Mouse (Mus musculus): ENCODE results near the gene Acbd4. TPM values are rescaled to one million over a fixed set of nuclear protein-coding genes. Genes with fewer than 3 reads are reported as not detected.

The Acbd4 gene
- total RNA-seq, 2 experiments from 2014 or later: 25.9 to 29.2 TPM

DNA sequence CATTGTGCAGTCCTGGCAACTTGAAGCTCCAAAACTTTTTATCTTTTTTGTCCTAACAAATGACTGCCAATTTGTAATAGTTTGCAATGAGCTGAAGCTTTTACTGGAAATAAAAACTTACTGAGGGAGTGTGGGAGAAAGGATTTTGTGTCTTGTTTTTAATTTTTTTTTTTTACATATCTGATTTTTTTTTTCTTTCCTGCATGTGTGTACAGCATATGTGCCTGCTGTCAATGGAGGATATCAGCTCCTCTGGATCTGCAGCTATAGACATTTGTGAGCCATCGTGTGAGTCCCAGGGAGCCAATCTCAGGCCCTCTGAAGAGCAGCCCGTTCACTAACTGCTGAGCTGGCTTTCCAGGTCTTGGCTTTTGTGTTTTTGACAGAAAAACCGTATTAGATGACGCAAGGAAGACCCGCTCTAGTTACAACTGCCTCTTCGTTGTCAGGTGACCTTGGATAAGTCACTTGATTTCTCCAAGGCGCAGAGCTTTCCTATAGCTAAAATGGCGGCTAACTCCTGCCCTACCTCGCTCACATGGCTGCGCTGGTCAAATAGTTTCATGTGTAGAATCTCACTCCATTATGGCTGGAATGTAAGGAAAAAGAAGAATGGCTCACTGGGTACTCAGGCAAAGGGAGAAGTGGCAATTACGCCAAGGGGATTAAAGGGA is 12.9 kb downstream of the Acbd4 start:
- no peak for DNase-seq

DNA sequence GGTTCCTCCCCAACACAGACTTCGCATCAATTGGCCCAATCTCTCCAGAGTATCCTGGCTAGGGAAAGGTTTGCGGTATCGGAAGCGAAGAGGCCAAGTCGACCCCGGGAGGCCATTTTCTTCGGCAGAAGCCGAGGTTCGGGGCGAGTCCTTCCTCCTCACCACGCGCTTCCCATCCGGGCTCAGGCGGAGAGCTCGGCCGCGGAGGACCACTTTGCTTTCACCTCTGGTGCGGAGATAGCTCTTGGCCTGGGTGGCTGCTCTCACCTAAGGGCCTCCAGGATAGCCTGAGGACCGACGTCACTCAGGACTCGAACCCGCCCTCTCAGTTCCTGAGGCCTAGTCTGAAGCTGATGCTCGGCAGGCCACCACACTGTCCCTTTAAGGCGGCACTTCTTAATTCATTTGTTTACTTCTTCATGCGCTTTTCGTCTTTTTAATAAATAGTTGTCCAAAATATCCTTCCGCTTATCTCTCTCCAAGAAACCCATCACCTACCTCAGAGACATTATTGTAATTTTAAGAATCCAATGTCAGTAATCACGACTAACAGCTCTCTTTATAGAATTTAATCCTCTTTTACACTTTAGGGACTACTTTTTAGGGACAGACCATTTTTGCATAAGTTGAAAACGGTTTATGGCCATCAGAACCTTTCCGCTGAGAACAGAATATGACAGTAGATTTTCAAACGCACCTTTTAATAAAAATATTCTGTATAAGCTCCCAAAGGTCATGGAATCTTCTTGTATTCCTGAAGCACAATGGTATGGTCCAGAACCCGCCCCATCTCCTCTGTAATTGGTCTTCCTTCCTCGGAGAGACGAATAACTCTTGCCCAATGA is 13.9 kb downstream of the Acbd4 start:
- peak; percentile 81 for DNase-seq

DNA sequence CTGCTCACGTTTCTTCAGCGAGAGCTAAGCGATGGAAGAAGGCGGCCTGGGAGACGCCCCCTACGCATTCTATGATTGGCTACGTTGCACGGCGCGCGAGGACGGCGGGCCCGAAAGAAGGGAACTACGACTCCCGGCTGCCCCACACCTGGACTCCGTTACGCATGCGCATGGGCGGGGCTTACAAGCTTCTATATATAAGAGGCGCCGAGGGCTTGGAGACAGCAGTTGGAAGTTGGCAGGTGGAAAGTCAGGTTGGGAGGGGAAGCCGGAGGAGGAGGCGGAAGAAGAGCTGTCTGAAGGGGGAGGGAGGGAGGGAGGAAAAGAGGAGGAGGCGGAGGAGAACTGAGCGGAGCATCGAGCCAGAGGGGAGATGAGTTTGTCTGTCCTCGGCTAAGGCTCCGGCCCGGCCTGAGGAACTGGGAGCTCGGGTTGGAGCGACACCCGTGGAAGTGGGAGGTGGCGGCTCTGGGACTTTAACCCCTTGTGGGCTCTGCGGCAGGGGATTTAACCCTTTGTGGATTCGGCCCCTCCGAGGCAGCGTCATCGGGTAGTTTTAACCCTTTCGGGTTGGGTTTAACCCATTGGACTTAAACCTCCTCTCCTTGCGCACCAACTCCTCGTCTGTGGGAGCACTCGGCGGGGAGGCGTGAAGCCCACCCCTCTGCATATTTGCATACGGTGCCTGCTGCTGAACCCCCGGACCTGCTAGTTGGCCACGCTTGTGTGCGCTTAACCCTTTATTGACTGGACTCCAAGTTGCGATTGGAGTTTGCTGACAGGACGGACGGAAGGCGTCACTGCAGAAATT is 14.7 kb downstream of the Acbd4 start, which contains the start of gene Hexim1:
Gene Hexim1 (plus strand): TSS at position 224 of the 811 bp plus-strand sequence.
- DNase-seq: peak; percentile 100

DNA sequence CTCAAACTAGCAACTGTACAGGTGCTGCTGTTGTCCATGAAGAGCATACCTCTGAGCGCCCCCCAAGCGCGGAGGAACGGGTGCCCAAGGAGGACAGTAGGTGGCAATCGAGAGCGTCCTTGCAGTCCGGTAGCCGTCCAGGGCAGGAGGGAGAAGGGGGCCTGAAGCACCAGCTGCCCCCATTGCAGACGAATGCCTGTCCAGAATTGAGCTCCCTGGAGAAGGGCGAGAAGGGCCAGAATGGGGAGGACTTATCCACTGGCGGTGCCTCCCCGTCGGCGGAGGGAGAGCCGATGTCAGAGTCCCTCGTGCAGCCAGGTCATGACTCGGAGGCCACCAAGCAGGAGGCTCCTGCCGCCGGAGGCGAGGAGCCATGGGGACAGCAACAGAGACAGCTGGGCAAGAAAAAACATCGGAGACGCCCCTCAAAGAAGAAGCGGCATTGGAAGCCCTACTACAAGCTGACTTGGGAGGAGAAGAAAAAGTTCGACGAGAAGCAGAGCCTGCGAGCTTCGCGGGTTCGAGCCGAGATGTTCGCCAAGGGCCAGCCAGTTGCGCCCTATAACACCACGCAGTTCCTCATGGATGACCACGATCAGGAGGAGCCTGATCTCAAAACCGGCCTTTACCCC is 15.6 kb downstream of the Acbd4 start:
- DNase-seq: peak; percentile 86

DNA sequence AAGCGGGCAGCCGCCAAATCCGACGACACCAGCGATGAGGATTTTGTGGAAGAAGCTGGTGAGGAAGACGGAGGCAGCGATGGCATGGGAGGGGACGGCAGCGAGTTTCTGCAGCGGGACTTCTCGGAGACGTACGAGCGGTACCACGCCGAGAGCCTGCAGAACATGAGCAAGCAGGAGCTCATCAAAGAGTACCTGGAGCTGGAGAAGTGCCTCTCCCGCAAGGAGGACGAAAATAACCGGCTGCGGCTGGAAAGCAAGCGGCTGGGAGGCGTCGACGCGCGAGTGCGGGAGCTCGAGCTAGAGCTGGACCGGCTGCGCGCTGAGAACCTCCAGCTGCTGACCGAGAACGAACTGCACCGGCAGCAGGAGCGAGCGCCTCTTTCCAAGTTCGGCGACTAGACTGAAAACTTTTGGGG is 16.1 kb downstream of the Acbd4 start:
- DNase-seq: peak; percentile 67

DNA sequence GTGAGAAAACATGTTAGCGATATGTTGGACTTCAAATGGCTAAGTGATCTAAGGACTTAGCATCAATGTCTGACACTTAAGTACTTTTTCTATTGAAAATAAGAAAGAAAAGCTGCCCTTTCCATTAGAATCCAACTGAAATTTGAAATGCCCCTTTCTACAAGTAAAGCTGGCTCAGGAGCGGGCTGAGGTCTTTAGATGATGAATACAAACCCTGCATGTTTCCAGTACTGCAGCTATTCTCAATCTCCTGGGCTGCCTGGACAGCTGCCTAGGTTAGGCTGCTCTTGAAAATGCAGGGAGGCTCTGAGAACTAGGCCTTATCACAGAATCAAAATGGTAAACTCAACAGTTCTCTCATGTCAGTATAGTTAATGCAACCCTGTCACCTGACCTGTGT is 17.4 kb downstream of the Acbd4 start:
- no peak for DNase-seq

DNA sequence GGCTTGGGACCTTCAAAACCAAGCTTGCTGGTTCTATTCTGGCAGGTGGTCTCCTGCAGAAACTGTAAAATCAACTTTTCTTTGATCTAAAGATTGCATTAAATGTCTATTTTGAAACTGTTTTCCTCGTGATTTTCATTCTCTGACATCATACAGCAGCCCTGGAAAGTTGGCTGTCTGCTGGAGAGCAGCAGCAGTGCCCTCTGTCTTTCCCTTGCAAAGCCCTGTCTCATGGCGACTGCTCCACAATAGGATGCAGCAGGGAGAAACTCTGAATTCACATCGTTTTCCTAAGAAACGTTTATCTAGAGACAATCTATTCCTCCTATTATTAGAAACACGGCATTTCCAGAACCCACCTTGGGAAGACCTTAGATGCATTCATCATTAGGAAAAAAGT is 18.1 kb downstream of the Acbd4 start:
- DNase-seq: peak; percentile 31

DNA sequence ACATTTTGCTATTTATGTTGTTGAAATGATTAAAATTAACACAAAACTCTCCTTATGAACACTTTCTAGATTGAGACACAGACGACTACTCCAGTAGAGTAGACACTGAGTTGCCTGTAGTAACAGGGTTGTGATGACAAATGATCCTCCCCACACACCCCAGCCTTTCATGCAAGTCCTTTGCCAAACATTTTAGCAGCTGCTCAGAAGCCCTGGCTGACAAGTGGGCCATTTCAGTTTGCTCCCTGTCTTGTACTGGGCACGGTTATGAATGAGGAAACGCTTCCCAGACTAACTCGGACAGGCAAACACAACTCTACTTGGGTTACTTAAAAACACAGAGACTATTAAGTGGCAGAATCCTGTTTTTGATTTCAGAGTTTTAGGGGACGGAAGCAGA is 18.8 kb downstream of the Acbd4 start:
- peak; percentile 35 for DNase-seq

DNA sequence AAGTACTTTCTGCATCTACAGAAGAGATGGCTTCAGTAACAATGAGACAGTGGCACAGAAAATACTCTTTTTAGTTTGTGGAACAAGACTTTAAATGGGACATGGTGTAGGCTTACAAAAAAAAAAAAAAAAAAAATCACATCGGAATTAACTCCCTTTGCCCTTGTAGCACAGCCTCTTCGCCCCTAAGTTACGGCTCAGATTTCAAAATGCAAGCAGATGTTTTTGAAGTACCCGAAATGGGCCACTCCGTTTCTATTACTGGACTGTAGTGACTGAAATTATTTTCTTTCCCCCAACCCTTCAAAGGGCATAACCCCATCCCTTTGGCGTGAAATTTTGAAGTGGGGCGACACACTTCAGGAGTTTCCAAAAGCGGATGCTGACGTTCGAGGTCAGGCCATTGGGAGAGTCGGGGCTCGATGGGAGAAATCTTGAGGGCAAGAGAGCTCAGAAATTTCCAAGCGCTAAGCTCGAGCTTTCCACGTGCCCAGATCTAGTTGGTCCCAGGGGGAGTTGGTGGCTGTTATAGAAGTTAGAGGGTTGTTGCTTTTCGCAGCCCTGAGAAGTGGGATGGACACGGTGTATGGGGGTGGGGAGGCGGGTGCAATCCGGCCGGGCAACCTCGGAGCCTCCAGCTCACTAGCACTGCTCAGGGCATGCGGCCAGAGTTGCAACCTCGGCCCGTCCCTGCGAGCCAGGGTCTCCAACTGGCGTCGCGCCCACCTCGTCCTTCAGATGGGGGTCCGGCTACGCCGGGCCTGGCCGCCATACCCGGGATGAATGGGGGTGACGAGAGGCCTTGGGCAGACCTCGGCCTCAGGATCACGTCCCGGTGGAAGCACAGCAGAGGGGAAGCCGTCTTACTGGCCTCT is 30.5 kb downstream of the Acbd4 start, which contains the start of gene Hexim2:
Gene Hexim2 (plus strand): TSS at position 729 of the 875 bp plus-strand sequence.
- peak; percentile 75 for DNase-seq

DNA sequence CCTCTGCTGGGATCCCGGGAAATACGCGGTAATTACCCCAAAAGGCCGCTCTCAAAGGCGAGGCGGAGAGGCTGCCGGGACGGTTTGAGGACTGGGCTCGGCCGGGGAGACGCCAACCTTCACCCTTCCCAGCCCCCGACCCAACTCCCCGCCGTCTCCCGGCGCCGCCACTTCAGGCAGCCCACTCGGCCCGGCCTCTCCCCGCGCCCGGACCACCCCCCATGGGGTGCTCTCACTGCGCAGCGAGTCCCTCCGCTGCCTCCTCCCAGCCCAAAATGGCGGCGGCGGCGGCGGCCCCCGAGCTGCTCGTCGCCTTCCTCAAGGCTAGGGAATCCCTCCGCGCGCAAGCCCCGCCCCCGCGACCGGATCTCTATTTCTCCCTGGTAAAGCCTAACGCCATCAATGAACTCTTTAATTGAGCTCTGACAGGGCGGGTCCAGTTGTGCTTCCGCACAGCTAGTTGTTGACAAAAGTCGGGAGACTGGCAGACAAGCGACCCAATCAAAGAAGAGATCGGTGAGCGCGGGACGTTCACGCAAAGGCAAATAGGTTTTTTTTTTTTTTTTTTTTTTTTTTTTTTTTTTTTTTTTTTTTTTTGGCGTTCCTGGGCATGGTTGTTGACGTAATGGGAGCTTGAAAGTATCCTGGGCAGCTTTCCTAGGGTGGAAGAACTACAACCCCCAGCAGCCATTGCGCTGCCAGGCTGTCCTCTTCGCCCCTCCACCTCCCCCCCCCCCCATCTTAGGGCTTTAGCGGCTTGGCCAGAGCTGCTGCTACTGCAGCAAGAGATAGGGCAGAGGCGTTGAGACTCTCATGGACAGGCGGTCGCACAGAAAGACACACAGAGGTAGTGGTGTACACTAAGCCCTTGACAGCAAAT is 31.3 kb downstream of the Acbd4 start:
- DNase-seq: peak; percentile 100

DNA sequence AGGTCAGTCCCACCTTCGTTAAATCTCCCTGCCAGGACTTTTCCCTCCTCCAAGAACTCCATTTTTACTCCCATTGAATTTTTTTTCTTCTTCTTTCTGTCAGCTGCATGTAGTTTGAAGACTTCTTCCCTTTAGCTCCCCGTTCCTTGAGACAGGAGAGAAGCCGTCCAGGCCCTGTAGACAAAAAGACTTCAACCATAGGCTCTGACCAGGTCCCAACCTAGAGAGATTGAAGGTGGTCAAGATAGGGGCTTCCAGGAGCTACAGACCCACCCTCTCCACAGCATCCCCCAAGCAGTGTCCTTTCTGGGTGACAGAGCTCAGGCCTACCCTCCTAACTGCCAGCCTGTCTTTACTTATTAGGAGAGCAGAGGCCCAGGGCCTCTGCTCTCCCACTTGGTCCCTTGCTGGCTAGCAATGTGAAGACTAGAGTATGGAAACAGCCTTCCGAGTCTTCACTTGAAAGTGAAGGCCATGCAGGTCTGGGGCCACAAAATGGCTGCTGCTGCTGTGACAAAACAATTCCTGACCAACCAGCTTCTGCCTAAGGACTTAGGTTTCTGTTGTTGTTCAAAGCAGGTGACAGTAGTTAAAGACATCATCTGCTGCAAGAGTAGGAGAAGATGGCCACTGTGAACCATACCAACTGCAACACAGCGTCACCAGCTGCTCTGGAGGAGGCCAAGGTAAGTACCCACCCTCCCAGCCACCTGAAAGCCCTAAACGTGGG is 32.1 kb downstream of the Acbd4 start:
- DNase-seq: no peak

DNA sequence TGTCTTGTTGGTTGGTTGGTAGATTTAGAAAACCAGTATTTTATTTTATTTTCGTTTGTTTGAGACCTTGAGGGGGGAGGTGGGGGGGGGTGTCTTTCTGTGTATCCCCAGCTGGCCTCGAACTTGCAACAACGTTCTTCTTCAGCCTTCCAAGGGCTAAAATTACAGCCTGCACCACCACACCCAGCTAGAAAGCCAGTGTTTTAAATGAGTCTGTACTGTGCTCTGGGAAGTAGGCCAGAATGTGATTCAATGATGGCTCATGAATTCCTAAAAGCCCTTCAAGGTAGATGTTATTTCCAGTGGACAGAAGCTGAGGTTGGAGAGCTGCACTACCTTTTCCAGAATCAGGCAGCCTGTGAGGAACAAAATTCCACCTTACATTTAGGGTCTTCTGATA is 32.7 kb downstream of the Acbd4 start:
- DNase-seq: no peak

DNA sequence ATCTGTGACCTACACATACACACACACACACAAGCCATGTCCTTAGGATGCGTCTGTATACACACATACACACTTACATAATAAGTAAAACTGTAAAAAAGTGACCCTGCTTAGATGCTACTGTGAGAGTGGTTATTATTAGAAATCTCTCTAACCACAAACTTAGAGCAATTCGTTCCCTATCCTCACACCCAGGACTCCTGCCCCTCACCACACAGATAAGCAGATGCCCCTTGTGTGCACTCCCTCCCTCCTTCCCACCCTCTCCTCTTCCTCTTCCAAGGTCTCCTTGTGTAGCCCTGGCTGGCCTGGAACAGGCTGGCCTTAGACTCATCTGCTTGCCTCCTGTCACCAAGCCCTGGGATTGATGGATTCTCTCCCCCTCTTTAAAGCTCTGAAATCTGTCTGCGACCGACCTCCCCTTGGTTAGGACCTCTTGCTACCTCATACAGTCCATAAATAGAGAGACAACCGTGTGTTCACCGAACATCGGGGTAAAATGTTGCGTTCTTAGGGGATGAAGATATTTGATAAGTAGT is 34.6 kb downstream of the Acbd4 start:
- DNase-seq: no peak

DNA sequence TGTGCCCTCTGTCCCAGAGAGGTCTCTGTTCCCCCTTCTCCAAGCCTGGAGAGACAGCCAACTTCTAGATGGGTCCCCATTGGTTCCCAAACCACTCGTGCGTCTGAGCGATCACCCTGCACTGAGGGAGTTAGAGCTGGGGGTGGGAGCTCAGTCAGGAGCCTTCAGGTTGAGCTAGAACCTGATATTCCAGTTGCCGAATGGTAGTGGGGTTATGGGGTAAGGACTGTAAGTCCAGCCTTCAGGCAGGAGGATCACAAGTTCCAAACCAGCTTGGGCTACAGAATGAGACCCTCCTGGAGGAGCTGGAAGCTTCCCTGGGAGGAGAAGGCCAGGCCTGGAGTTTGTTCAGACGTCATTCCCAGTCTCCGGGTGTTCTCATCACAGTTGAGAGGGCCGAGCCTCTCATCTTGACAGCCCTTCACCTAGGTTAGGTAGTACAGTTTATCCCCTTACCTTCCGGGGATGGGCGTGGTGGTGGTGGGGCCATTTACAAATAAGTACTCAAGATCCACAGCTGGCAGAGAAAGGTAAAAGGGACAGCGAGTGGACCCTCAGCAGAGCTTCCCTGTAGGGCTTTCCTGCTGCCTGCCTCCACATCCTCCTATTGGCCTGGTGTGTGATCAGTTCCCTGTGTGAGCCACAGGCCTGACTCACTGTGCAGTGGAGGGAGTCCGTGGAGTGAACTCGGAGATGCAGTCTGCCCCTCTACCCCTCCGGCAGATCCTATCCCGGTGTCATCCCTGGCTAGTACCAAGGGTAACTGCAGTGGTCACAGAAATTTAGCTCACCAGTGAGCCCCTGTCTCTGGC is 38.7 kb downstream of the Acbd4 start:
- DNase-seq: no peak

DNA sequence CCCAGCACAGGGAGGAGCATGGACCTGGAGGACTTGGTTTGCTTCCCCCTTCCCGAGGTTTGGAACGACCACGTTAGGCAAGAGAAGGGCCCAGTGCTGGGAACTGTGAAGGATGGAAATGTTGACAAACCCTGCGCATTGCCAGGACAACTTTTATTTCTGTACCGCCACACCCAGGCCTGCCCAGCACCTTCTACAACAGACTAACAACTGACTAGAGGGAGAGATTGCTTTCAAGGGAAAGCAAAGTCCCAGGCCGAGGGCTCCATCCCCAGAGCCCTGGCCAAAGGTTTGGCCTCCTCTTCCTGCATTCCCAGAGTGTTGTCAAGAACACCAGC is 39.2 kb downstream of the Acbd4 start:
- peak; percentile 33 for DNase-seq

DNA sequence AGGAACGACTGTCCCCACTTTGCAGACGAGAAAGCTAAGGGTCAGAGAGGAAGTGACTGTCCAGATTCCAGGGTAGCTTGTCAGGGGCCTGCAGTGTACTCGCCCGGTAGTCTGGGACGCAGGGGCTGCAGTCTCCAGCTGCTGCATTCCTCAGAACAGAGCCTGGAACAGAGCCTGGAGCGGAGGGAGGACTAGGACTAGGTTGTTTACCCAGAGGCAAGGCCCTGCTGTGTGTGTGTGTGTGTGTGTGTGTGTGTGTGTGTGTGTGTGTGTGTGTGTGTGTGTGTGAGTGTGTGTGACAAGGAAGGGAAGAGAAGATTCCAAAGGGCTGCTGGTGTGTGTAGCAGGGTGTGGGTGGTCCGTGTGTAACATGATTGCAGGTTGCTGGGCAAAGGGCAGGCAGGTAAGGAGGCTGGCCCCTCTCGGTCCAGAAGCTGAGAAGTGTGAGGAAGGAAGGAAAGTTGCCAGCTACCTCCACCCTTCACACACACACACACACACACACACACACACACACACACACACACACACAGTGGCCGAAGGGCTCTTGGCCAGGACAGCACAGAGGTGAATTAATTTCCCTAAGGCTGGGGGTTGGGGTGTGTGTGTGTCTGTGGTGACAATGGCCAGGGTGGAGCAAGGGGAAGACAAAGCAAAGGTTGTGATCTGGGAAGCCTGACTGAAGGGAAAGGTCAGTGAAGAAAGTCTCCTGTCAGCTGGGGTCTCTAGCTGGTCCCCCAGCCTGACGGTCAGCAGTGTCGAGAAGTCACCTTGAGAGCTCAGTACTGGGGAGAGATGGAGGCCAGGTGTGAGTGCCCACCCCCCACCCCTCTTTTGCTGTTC is 39.8 kb downstream of the Acbd4 start:
- peak; percentile 80 for DNase-seq

DNA sequence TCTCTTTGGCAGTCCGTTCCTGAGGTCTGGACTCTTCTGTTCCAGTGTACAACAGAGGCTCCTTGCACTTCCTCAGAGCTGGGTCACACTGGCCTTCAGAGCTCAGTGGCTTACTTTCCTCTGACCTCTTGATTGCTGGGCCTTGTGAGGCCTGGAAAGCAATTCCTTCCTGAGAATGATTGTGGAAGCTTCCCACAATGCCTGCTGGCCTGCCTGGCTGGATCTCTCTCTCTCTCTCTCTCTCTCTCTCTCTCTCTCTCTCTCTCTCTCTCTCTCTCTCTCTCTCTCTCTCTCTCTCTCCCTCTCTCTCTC is 40.4 kb downstream of the Acbd4 start:
- peak; percentile 30 for DNase-seq

Measured in heart, postnatal 4 days (tissue).